Mouse (Mus musculus) heart, embryonic 11.5 days (tissue): ENCODE measurements around the gene Sorcs2. TPM values are rescaled to one million over a fixed set of nuclear protein-coding genes. Genes with fewer than 3 reads are reported as not detected.

Experiments
- ATAC-seq: fragments of 200-750 bp; cut with Nextera tagmentation; replicated peaks from 2 replicates; pipeline ENCODE4 v1.8.0; 2017; ENCODE audit warnings: moderate library complexity; ENCODE audit not compliant: insufficient number of reproducible peaks, low FRiP score, low TSS enrichment
- H3K27ac ChIP-seq: fragments of 300-500 bp; sonication (generic); 2 replicates; pipeline ENCODE4 v1.5.1; 2014; ENCODE audit warnings: mild to moderate bottlenecking, low read depth, low read length
- H3K27me3 ChIP-seq: fragments of 300-500 bp; sonication (generic); 2 replicates; pipeline ENCODE4 v1.6.1; 2014; ENCODE audit warnings: mild to moderate bottlenecking, low read length, mixed read lengths; ENCODE audit not compliant: control insufficient read depth, insufficient read depth
- H3K36me3 ChIP-seq: fragments of 300-500 bp; sonication (generic); 2 replicates; pipeline ENCODE4 v1.6.1; 2014; ENCODE audit warnings: mild to moderate bottlenecking, low read length, moderate library complexity, mixed read lengths; ENCODE audit not compliant: control insufficient read depth, insufficient read depth
- H3K4me1 ChIP-seq: fragments of 300-500 bp; sonication (generic); 2 replicates; pipeline ENCODE4 v1.6.1; 2014; ENCODE audit warnings: low read length; ENCODE audit not compliant: control insufficient read depth, insufficient read depth
- H3K4me2 ChIP-seq: fragments of 300-500 bp; sonication (generic); 2 replicates; pipeline ENCODE4 v1.6.1; 2014; ENCODE audit warnings: mild to moderate bottlenecking, moderate library complexity
- H3K4me3 ChIP-seq: fragments of 300-500 bp; sonication (generic); 2 replicates; pipeline ENCODE4 v1.5.1; 2014; ENCODE audit warnings: low read depth, low read length
- H3K9ac ChIP-seq: fragments of 300-500 bp; sonication (generic); 2 replicates; pipeline ENCODE4 v1.6.1; 2014; ENCODE audit warnings: mild to moderate bottlenecking, low read depth, low read length, moderate library complexity
- H3K9me3 ChIP-seq: fragments of 300-500 bp; sonication (generic); replicated peaks from 2 replicates; pipeline ENCODE4 v1.6.1; 2016; ENCODE audit warnings: low read length; ENCODE audit not compliant: control insufficient read depth
- WGBS: fragments of 180-500 bp; shearing (Covaris S2); extraction: QIAGEN DNeasy Blood & Tissue Kit; methylation state at CpG from one replicate; pipeline ENCODE4 v1.1.7; 2014; ENCODE audit not compliant: insufficient replicate concordance; 5-methylcytosine and 5-hydroxymethylcytosine counted together
- polyA plus RNA-seq: library from polyadenylated mRNA; unstranded; fragments of >200 nt; fragmentation: Nextera tagmentation; extraction: Ambion mirVana; gene quantifications from 2 replicates; pipeline ENCODE4 v1.2.1, GENCODE M21; 2014

Sorcs2 gene
- polyA plus RNA-seq, 1 experiment from 2014 or later: 7.3 TPM

DNA sequence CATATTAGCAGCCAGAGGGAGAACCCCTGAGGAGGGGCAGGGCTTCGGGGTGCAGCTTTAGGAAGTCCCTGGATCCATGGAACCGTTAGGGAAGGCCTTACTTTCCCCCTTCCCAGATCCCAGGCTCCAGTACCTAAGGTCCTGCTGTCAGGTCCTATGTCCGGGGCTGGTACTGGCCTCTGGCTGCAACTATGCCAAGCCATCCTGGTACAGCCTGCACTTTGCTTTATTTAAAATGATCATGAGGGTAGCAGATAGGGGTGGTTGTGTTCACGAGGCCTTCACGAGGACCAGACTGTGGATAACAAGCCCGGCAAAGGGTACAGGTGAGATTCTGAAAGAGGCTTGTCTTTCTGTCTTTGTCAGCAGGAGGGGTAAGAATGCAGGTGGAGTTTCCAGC is 285.2 kb downstream of the Sorcs2 start:
- Histone ChIP-seq H3K36me3 (no peaks in the 10 kb centered on the region), H3K27ac (no peak overlapping the region), H3K9ac (no peak overlapping the region), H3K27me3 (no peaks in the 10 kb centered on the region; the same call in 1 of the 2 replicates), H3K4me1 (0 out of 2 replicates have a peak, but pooled peaks cover 2% of the 10 kb centered on the region), H3K4me3 (no peak overlapping the region), H3K9me3 (no peaks in the 10 kb centered on the region), H3K4me2 (no peak overlapping the region)
- WGBS: 71% methylated on average over 6 of the region's 6 CpGs
- ATAC-seq: no peak

DNA sequence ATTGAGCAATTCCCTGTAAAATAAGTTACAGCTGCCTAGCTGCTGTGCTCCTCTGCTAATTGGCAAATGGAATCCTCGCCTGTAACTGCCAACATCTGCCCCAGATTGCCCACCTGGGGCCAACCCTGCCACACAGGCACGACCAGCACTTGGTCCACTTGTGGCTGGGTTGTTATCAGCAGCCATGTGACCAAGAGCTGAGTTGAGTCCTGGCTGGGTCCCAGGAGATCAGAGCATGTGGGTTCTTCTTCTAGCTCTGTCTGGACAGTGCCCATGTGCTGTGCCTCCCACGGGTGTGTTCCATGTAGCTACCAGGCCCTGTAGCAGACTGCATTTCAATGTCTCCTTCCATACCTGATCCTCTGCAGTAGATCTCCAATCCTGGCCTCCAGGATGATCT is 286.4 kb downstream of the Sorcs2 start:
- Histone ChIP-seq H3K27ac (no peak overlapping the region), H3K9ac (no peak overlapping the region), H3K4me3 (no peak overlapping the region), H3K9me3 (no peaks in the 10 kb centered on the region), H3K4me1 (0 out of 2 replicates have a peak, but pooled peaks cover under 1% of the 10 kb centered on the region), H3K36me3 (no peaks in the 10 kb centered on the region), H3K4me2 (no peak overlapping the region), H3K27me3 (no peaks in the 10 kb centered on the region)
- ATAC-seq: no peak
- 69% methylated on average over 3 of the region's 3 CpGs for WGBS

DNA sequence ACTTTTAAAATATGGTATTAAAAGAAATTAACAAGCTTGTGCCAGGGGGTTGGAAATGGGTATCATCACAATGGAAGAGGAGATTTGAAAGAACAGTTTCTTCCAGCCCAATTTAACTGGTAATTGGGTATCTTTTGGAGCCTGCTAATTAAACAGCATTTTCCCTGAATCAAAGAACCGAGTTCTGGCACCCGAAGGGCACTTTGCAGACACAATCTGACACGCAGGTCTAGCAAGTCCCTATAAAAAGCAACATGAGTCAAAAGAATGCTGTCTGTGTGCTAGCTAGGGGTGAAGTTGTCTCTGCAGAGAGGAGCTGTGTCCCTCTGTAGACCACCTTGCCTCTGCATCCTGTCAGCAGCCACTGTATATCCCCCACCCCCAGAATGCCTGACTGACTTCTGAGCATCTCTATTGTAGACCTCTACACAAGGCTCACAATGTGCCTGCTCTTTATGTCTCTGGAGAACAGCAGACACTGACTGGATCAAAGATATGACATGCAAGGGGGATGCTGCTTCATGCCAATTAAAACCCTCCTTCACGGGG is 289.5 kb downstream of the Sorcs2 start:
- Histone ChIP-seq H3K27me3 (no peaks in the 10 kb centered on the region), H3K27ac (no peak overlapping the region), H3K36me3 (no peaks in the 10 kb centered on the region), H3K4me3 (no peak overlapping the region), H3K9ac (no peak overlapping the region), H3K4me2 (no peak overlapping the region), H3K9me3 (no peaks in the 10 kb centered on the region), H3K4me1 (no peaks in the 10 kb centered on the region)
- 59% methylated on average over 4 of the region's 4 CpGs for WGBS
- no peak for ATAC-seq

- no peak overlapping the region for H3K9ac ChIP-seq
- H3K27me3 ChIP-seq: no peaks in the 10 kb centered on the region
- H3K9me3 ChIP-seq: no peaks in the 10 kb centered on the region
- no peak overlapping the region for H3K4me2 ChIP-seq
- H3K27ac ChIP-seq: no peak overlapping the region
- no peak overlapping the region for H3K4me3 ChIP-seq
- peaks cover 8% of the 10 kb centered on the region for H3K4me1 ChIP-seq
- WGBS: 85% methylated on average over 2 of the region's 2 CpGs
- ATAC-seq: no peak
- H3K36me3 ChIP-seq: no peaks in the 10 kb centered on the region
These were observed 294.5 kb downstream of the Sorcs2 start for GRCm38 (mm10) chr5:36103483-36103882.

DNA sequence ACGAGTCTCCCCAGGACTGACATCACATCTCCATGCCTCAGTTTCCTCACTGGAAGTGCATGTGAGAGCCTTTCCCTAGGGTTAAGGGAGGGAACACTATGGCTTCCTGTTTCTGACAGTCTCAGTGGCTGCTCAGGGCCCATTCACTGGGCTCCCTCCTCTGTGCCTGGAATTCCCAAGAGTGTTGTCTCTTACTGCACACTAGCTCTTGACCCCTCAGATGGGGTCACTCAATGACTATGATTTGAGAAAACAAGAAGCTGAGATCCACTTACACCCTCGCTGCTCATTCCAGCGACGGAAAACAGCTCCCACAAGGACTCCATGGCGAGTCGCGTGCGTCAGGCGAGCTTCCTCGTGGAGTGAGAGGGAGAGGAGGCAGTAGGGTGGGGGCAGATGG is 296.8 kb downstream of the Sorcs2 start:
- no peak for ATAC-seq
- H3K9me3 ChIP-seq: no peaks in the 10 kb centered on the region
- WGBS: 46% methylated on average over 10 of the region's 10 CpGs

GRCm38 (mm10) chr5:36100488-36100887 is 297.5 kb downstream of the Sorcs2 start:
- Histone ChIP-seq H3K27me3 (no peaks in the 10 kb centered on the region), H3K36me3 (no peaks in the 10 kb centered on the region), H3K4me1 (peaks cover 8% of the 10 kb centered on the region), H3K4me2 (no peak overlapping the region), H3K9me3 (no peaks in the 10 kb centered on the region), H3K9ac (no peak overlapping the region), H3K4me3 (no peak overlapping the region), H3K27ac (no peak overlapping the region)
- ATAC-seq: no peak
- 61% methylated on average over 3 of the region's 3 CpGs for WGBS

More for the DNA sequence above, 296.8 kb downstream of the Sorcs2 start:
- Histone ChIP-seq H3K9ac (no peak overlapping the region), H3K27ac (no peak overlapping the region), H3K27me3 (no peaks in the 10 kb centered on the region), H3K4me1 (peaks cover 8% of the 10 kb centered on the region), H3K36me3 (no peaks in the 10 kb centered on the region), H3K4me2 (no peak overlapping the region), H3K4me3 (no peak overlapping the region)

DNA sequence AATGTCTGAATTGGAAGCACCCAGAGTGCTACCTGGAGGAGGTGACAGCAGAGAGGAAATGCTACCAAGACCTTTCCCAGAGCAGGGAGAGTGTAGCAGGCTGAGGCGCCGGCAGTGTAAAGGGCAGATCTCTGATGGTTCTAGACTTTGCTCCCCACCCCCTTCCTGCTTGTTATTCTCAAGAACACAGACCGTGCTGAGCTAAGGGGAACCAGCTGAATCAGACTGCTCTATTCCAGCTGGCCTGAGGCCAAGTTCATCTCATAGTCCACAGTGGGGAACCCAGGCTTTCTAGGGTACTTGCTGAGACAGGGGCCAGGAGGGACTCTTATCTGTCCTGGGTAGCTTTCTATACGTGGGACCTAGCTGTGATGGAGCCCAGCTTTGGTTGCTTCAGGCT is 298.3 kb downstream of the Sorcs2 start:
- no peak overlapping the region for H3K9ac ChIP-seq
- H3K4me3 ChIP-seq: no peak overlapping the region
- H3K27ac ChIP-seq: no peak overlapping the region
- H3K9me3 ChIP-seq: no peaks in the 10 kb centered on the region
- H3K4me1 ChIP-seq: peaks cover 8% of the 10 kb centered on the region
- ATAC-seq: no peak
- no peaks in the 10 kb centered on the region for H3K27me3 ChIP-seq
- no peak overlapping the region for H3K4me2 ChIP-seq
- 50% methylated on average over 4 of the region's 4 CpGs for WGBS
- H3K36me3 ChIP-seq: no peaks in the 10 kb centered on the region

GRCm38 (mm10) chr5:36096046-36096445 is 301.9 kb downstream of the Sorcs2 start:
- ATAC-seq: no peak
- Histone ChIP-seq H3K36me3 (no peaks in the 10 kb centered on the region), H3K9me3 (no peaks in the 10 kb centered on the region), H3K4me2 (no peak overlapping the region), H3K4me1 (peaks cover 5% of the 10 kb centered on the region), H3K4me3 (no peak overlapping the region), H3K9ac (no peak overlapping the region), H3K27ac (no peak overlapping the region), H3K27me3 (no peaks in the 10 kb centered on the region)
- WGBS: 81% methylated on average over 8 of the region's 8 CpGs

DNA sequence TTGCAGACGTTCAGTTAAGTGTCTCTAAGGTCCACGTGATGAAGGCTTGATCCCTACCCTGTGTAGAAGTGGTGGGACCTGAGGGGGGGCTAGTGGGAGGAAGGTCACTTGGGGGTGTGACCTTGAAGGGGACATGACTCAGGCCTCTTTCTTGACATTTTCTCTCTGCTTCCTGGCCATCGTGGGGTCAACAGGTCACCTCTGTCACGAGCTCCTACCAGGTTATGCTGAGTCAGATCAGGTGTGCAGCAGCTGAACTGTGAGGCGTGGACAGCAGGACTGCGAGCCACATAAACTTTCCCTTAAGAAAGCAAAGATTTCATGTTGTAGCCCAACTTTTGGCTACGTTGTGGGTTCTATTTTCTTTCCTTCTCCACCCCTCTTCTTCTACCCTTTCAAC is 307.9 kb downstream of the Sorcs2 start:
- Histone ChIP-seq H3K9ac (no peak overlapping the region), H3K27me3 (no peaks in the 10 kb centered on the region), H3K4me1 (peaks cover 13% of the 10 kb centered on the region), H3K27ac (no peak overlapping the region), H3K4me2 (no peak overlapping the region), H3K4me3 (no peak overlapping the region), H3K9me3 (no peaks in the 10 kb centered on the region), H3K36me3 (no peaks in the 10 kb centered on the region)
- WGBS: 64% methylated on average over 7 of the region's 7 CpGs
- ATAC-seq: no peak
